Mouse (Mus musculus) cerebellum, adult 2 months (tissue): ENCODE results near the gene Eif4g3.

Experiments used
- CTCF ChIP-seq: fragments of 200-500 bp; IDR thresholded peaks from 2 replicates; pipeline ENCODE4 v1.5.1; 2011; ENCODE audit warnings: low read depth, mild to moderate bottlenecking, control low read depth, low read length, moderate library complexity, borderline replicate concordance; ENCODE audit not compliant: insufficient read depth
- POLR2A ChIP-seq: fragments of 200-500 bp; IDR thresholded peaks from 2 replicates; pipeline ENCODE4 v1.6.1; 2011; ENCODE audit warnings: low read length, control low read depth, borderline replicate concordance; ENCODE audit not compliant: insufficient read depth

- no peak for TF ChIP-seq CTCF
- no peak for TF ChIP-seq POLR2A
Observed at GRCm38 (mm10) chr4:138222396-138222795, 229.6 kb downstream of the Eif4g3 start.
